Mouse (Mus musculus) spleen, adult 2 months (tissue): Measurements from ENCODE around the gene Ece1.

Experiments
- CTCF ChIP-seq: fragments of 200-500 bp; IDR thresholded peaks from 2 replicates; pipeline ENCODE4 v1.5.1; 2011; ENCODE audit warnings: mild to moderate bottlenecking, inconsistent platforms; ENCODE audit not compliant: insufficient read depth, insufficient read length, insufficient replicate concordance; ENCODE audit errors: extremely low read depth
- POLR2A ChIP-seq: fragments of 200-500 bp; IDR thresholded peaks from 2 replicates; pipeline ENCODE4 v1.6.1; 2011; ENCODE audit warnings: low read depth, low read length, inconsistent platforms

GRCm38 (mm10) chr4:137831598-137831997 lies 30.4 kb upstream of the Ece1 start:
- TF ChIP-seq POLR2A (no peak), CTCF (no peak)
